Mouse (Mus musculus) left cerebral cortex, adult 18-20 months (tissue): Measurements from ENCODE around the gene Try5. TPM values are rescaled to one million over a fixed set of nuclear protein-coding genes. Genes with fewer than 3 reads are reported as not detected.
"Not testable (repeated sequence)": the region's sequence is repeated elsewhere in the genome, so short reads cannot be mapped to it uniquely, and the experiment has no call there.

Experiments used
- DNase-seq, 2 experiments: peaks; one replicate each; pipeline ENCODE4 v3.0.0; 2021 to 2022; ENCODE audit warnings: low spot score in 2 of 2, mixed read lengths in 1 of 2
- long read RNA-seq, 2 experiments: library from polyadenylated mRNA; stranded (forward); transcript quantifications; one replicate each; pipeline ENCODE4 v2.0.0; 2021
- total RNA-seq, 2 experiments: library from RNA; stranded (reverse); gene quantifications; 2 replicates each; pipeline ENCODE4 v1.2.3; 2021

The Try5 gene
- total RNA-seq = not detected
- long read RNA-seq, experiment 1 = 0 reads
- long read RNA-seq, experiment 2 = 0 reads

DNA sequence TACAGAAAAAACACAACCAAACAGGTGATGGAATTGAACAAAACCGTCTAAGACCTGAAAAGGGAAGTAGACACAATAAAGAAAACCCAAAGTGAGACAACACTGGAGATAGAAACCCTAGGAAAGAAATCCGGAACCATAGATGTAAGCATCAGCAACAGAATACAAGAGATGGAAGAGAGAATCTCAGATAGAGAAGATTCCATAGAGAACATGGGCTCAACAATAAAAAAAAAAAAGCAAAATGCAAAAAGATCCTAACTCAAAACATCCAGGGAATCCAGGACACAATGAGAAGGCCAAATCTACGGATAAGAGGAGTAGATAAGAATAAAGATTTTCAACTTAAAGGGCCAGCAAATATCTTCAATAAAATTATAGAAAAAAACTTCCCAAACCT, at the start of gene Try5:
Gene Try5 (minus strand): TSS at position 101 of the 400 bp plus-strand sequence.
- not testable (repeated sequence) for DNase-seq

DNA sequence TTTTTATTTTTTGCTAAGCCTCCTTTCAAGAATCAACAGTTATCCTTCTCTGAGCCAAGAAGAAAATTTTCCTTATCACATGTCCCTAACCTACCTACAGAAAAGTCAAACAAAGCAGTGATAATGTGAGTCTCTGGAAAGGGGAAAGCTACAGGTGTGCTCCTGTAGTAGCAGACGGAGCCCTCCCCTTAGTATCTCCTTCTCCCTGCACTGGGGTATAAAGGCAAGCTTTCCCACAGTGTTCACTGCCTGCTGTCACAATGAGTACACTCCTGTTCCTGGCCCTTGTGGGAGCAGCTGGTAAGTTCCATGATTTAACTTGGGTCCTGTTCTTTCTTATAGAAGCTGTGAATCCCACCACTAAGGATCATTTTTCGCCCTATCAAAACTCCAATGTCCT, 37.3 kb upstream of the Try5 start, which contains the start of gene Try10:
Gene Try10 (plus strand): TSS at position 174 of the 400 bp plus-strand sequence.
- no peak for DNase-seq

GRCm38 (mm10) chr6:41301969-41302368, 14.7 kb downstream of the Try5 start, which contains the start of gene Try4:
Try4 (plus strand) TSS chr6:41302269.
- DNase-seq = no peak

DNA sequence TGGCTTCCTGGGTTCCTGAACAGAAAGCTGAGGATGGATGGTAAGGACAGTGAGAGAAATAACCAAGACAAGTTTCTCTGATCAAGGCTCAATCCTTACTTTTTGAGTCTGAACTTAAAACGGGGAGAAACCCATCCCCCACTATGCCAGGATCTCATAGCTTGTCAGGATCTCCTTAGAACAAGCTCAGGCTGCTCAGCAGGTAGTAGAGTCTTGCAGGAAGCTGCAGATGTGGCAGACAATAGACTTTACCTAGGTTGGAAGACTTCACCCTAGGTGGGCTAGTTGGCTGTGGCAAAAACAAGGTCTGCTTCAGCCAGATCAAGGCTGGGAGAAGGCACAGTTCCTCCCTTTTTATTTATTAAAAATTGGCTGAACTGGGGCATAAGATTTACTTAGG, 18.4 kb downstream of the Try5 start:
- no peak for DNase-seq

- no peak for DNase-seq
These were observed 50.5 kb downstream of the Try5 start for GRCm38 (mm10) chr6:41266140-41266539.

DNA sequence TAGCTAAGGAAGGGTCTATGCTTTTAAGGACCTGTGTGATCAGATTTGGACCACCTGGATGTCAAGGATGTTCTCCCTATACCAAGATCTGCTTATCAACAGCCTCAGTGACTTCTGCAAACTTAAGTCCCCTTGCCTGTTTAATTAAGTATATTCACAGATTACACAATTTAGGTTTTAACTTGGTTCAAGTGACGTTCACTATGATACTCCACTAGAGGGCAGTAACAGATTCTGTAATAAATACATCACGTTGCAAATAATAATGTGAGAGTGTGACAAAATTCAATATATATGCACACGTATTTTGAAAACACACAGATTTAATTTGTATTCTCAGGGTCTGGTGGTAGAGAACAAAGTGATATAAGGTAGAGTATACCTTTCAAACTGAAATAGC, 53.8 kb downstream of the Try5 start:
- DNase-seq = no peak

Other genes with a start within 250 kb of the Try5 start
- not detected for gene Try4, start 14.6 kb downstream of the Try5 start, total RNA-seq
- gene Try10, start 37.3 kb upstream of the Try5 start, total RNA-seq = not detected
- not detected for gene Prss3, start 60.8 kb upstream of the Try5 start, total RNA-seq
- not detected for gene Gm5771, start 75.5 kb upstream of the Try5 start, total RNA-seq
- under 1 TPM; 0.58 to 0.68 TPM for gene Gm10334, start 129.3 kb upstream of the Try5 start, total RNA-seq
- gene Prss1, start 142.1 kb upstream of the Try5 start, total RNA-seq = not detected
- not detected for gene Prss2, start 204.9 kb upstream of the Try5 start, total RNA-seq